19 mouse cellular contexts compared by ENCODE assay signal in the genomic region with DNA sequence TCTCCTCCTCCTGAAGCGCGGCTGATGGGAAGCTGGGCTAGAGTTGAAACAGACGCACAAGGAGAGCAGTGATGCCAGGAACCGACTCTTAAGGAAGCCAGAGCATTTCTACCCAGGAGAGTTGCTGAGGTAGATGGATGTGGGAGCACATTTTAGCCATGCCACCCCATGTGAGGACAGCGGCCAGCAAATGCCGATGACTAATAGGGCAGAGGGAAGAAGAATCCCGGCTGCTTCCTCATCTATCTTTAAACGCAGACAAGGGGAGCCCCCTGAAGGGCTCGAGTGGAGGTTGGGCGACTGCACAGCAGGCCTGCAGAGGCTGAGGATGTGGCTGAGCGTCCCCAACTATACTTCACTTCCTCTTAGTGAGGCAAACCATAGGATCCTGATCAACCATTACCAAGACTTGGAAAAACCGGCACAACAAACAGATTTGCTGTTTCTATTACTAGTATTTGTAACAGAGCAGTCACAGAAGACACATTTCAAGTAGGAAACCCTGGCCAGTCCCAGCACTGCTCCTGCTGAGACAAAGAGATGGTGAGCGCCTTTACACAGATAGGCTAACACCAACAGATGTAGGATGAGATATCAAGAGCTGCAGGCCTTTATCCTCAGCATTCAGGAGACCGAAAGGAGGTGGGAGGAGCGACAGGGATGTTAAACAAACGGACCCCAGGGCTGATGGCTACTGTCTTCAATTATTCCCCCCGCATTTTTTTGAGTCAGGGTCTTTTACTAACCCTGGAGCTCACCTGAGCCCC. TPM values are rescaled to one million over a fixed set of nuclear protein-coding genes. Genes with fewer than 3 reads are reported as not detected.
DNase-seq lines count a peak whose midpoint lies in the region; ATAC-seq and TF ChIP-seq lines count a peak whose summit lies in the region.
"Had no signal": no experiment of that assay in that cellular context is flagged by ENCODE, and none has a peak within 500 bp of the region (broad histone marks: within the 10 kb centered on the region; RNA-seq: fewer than 3 reads in every experiment).

No protein-coding gene starts in this region.

- no peak overlapping the region for H3K9ac ChIP-seq in liver, embryonic 16.5 days (ENCODE audit: low read depth, low read length)
- H3K9ac ChIP-seq in forebrain, embryonic 15.5 days (replicated peaks), result no peak overlapping the region
- H3K9ac ChIP-seq: embryonic facial prominence, embryonic 13.5 days; limb, embryonic 13.5 days had no signal

- no peak overlapping the region for H3K4me2 ChIP-seq in liver, embryonic 16.5 days (ENCODE audit: low read depth, low read length)
- no peak overlapping the region for H3K4me2 ChIP-seq in forebrain, embryonic 15.5 days (replicated peaks)
- H3K4me2 ChIP-seq: embryonic facial prominence, embryonic 13.5 days; heart, embryonic 11.5 days; limb, embryonic 13.5 days had no signal

- H3K27ac ChIP-seq in bone marrow macrophage, adult 2 months (ENCODE audit: insufficient read depth, low read depth, low read length), result peak overlapping the region; percentile 39
- H3K27ac ChIP-seq in liver, embryonic 16.5 days (ENCODE audit: low read length), result no peak overlapping the region
- no peak overlapping the region for H3K27ac ChIP-seq in forebrain, embryonic 15.5 days (replicated peaks)
- H3K27ac ChIP-seq: embryonic facial prominence, embryonic 13.5 days; limb, embryonic 13.5 days had no signal

- H3K27me3 ChIP-seq in liver, embryonic 16.5 days (ENCODE audit: control insufficient read depth, insufficient read depth, low read depth, low read length), result no peaks in the 10 kb centered on the region
- no peaks in the 10 kb centered on the region for H3K27me3 ChIP-seq in forebrain, embryonic 15.5 days
- H3K27me3 ChIP-seq: embryonic facial prominence, embryonic 13.5 days; limb, embryonic 13.5 days had no signal

- H3K4me3 ChIP-seq in bone marrow macrophage, adult 2 months (ENCODE audit: insufficient read depth, low read length), result no peak overlapping the region
- no peak overlapping the region for H3K4me3 ChIP-seq in liver, embryonic 16.5 days (ENCODE audit: low read depth, low read length)
- H3K4me3 ChIP-seq in forebrain, embryonic 15.5 days, result no peak overlapping the region
- H3K4me3 ChIP-seq: embryonic facial prominence, embryonic 13.5 days; limb, embryonic 13.5 days had no signal

- no peak for DNase-seq in frontal cortex, postnatal 25 days (ENCODE audit: low spot score in 2 of 2)
- peak; percentile 25 for DNase-seq in 416B (ENCODE audit: low read depth)
- DNase-seq in gastrocnemius, postnatal 36 days, result no peak
- DNase-seq: cerebellum, postnatal 36 days; heart, postnatal 36 days; kidney, postnatal 10 days; layer of hippocampus, postnatal 36 days; lung, postnatal 36 days; midbrain, embryonic 14.5 days; right cerebral cortex, postnatal 4 days; thymus, postnatal 4 days had no signal

- H3K4me1 ChIP-seq in bone marrow macrophage, adult 2 months (ENCODE audit: control insufficient read depth, insufficient read depth, low read length), result peaks cover 19% of the 10 kb centered on the region
- H3K4me1 ChIP-seq in liver, embryonic 16.5 days (ENCODE audit: control insufficient read depth, low read depth, low read length), result peaks cover 10% of the 10 kb centered on the region
- no peaks in the 10 kb centered on the region for H3K4me1 ChIP-seq in forebrain, embryonic 15.5 days
- H3K4me1 ChIP-seq: embryonic facial prominence, embryonic 13.5 days; limb, embryonic 13.5 days had no signal

- no peak for TF ChIP-seq POLR2A in bone marrow macrophage, adult 2 months (IDR thresholded peaks at IDR 0.05; ENCODE audit: borderline replicate concordance, low read depth, low read length)

- intact Hi-C loops in gastrocnemius, postnatal 36 days (cut with DNase I), result loop anchor here (5.0 kb wide), 1 partner anchor 36 kb away; no protein-coding TSS in a partner anchor

- 45% methylated on average over 17 of the region's 17 CpGs for WGBS in liver, embryonic 16.5 days (ENCODE audit: insufficient replicate concordance)
- WGBS in forebrain, embryonic 15.5 days, result 87% methylated on average over 17 of the region's 17 CpGs

- TF ChIP-seq CTCF in bone marrow macrophage, adult 2 months (IDR thresholded peaks at IDR 0.05; ENCODE audit: low read depth, low read length), result 0 out of 2 replicates have a peak, but pooled peaks have one; percentile 8

- no peaks in the 10 kb centered on the region for H3K9me3 ChIP-seq in liver, embryonic 16.5 days (replicated peaks; ENCODE audit: control insufficient read depth, low read length)
- no peaks in the 10 kb centered on the region for H3K9me3 ChIP-seq in forebrain, embryonic 15.5 days
- H3K9me3 ChIP-seq: embryonic facial prominence, embryonic 13.5 days; limb, embryonic 13.5 days had no signal

- H3K36me3 ChIP-seq in liver, embryonic 16.5 days (ENCODE audit: control insufficient read depth, insufficient read depth), result peaks cover 63% of the 10 kb centered on the region
- peaks cover 77% of the 10 kb centered on the region for H3K36me3 ChIP-seq in forebrain, embryonic 15.5 days

- peak; percentile 48 for ATAC-seq in frontal cortex, adult (ENCODE audit: low TSS enrichment)
- ATAC-seq in liver, embryonic 16.5 days (ENCODE audit: low read depth), result peak; percentile 91
- no peak for ATAC-seq in forebrain, embryonic 15.5 days (replicated peaks)
- no peak for ATAC-seq in erythroid progenitor cell, adult 5-6 weeks (replicated peaks; ENCODE audit: low FRiP score, poor library complexity, severe bottlenecking)

RNA-seq across cellular contexts. Expression of a gene that starts 55.5 kb away (rescaled TPM):
- polyA plus RNA-seq in bone marrow macrophage, adult 2 months (2012; ENCODE audit: insufficient read depth, insufficient read length, missing spikeins), result 31.7 and 42.0 TPM in 2 replicates
- polyA plus RNA-seq in liver, embryonic 16.5 days (2015; fragmentation: Nextera tagmentation; extraction: Ambion mirVana), result 29.5 and 31.9 TPM in 2 replicates
- 65.0 and 67.7 TPM in 2 replicates for polyA plus RNA-seq in forebrain, embryonic 15.5 days (2015; fragmentation: Nextera tagmentation; extraction: Ambion mirVana)
- 46.1 and 52.4 TPM in 2 replicates for total RNA-seq in erythroid progenitor cell, adult 5-6 weeks (2015; ENCODE audit: low replicate concordance)
- 49.7 and 60.1 TPM in 2 replicates for total RNA-seq in erythroid progenitor cell, adult 5-6 weeks (2017; ENCODE audit: low replicate concordance)
- 10 to 100 TPM; 22.6 to 27.3 TPM for total RNA-seq in gastrocnemius, postnatal 36 days (2021)

RNA-seq across cellular contexts. Expression of a gene that starts 55.6 kb away (rescaled TPM):
- polyA plus RNA-seq in bone marrow macrophage, adult 2 months (2012; ENCODE audit: insufficient read depth, insufficient read length, missing spikeins), result 6.8 and 7.1 TPM in 2 replicates
- polyA plus RNA-seq in liver, embryonic 16.5 days (2015; fragmentation: Nextera tagmentation; extraction: Ambion mirVana), result 4.2 and 4.9 TPM in 2 replicates
- 31.6 and 34.9 TPM in 2 replicates for polyA plus RNA-seq in forebrain, embryonic 15.5 days (2015; fragmentation: Nextera tagmentation; extraction: Ambion mirVana)
- total RNA-seq in erythroid progenitor cell, adult 5-6 weeks (2015; ENCODE audit: low replicate concordance), result 3.2 and 4.6 TPM in 2 replicates
- total RNA-seq in erythroid progenitor cell, adult 5-6 weeks (2017; ENCODE audit: low replicate concordance), result 3.7 and 5.1 TPM in 2 replicates
- 10 to 100 TPM; 11.4 to 12.9 TPM for total RNA-seq in gastrocnemius, postnatal 36 days (2021)

Comparison
In these comparisons a context has a peak if more than half of its experiments do, and no peak if none do; other contexts are left out.
1. ATAC-seq: peak in frontal cortex, adult (single experiment) and liver, embryonic 16.5 days (single experiment); none in forebrain, embryonic 15.5 days (single experiment) and erythroid progenitor cell, adult 5-6 weeks (single experiment).